Mouse (Mus musculus) cortical plate, adult 2 months (tissue): Measurements from ENCODE around the gene Tctex1d1. TPM values are rescaled to one million over a fixed set of nuclear protein-coding genes. Genes with fewer than 3 reads are reported as not detected.

Source experiments
- H3K27ac ChIP-seq: fragments of 200-500 bp; 2 replicates; pipeline ENCODE4 v1.5.1; 2012; ENCODE audit warnings: low read length, control low read depth, inconsistent platforms; ENCODE audit not compliant: insufficient read depth
- H3K4me1 ChIP-seq: fragments of 200-500 bp; 2 replicates; pipeline ENCODE4 v1.6.1; 2011; ENCODE audit warnings: low read length; ENCODE audit not compliant: control insufficient read depth, insufficient read depth
- H3K4me3 ChIP-seq: fragments of 200-500 bp; 2 replicates; pipeline ENCODE4 v1.5.1; 2011; ENCODE audit warnings: mild to moderate bottlenecking, low read length, control low read depth; ENCODE audit not compliant: insufficient read depth
- CTCF ChIP-seq: fragments of 200-500 bp; IDR thresholded peaks from 2 replicates; pipeline ENCODE4 v1.5.1; 2011; ENCODE audit warnings: mild to moderate bottlenecking, control low read depth, low read length; ENCODE audit not compliant: insufficient read depth; ENCODE audit errors: extremely low read depth
- POLR2A ChIP-seq: fragments of 200-500 bp; IDR thresholded peaks from 2 replicates; pipeline ENCODE4 v1.6.1; 2011; ENCODE audit warnings: mild to moderate bottlenecking, low read length, control low read depth; ENCODE audit not compliant: insufficient read depth; ENCODE audit errors: extremely low read depth
- polyA plus RNA-seq: library from polyadenylated mRNA; depleted of rRNA; stranded (reverse); fragments of >200 nt; gene quantifications from 2 replicates; pipeline ENCODE4 v1.2.3, GENCODE M21; 2012; rRNA removed

The Tctex1d1 gene
- polyA plus RNA-seq, 1 experiment = 0.63 TPM

- no peak for TF ChIP-seq CTCF
- TF ChIP-seq POLR2A = no peak
- Histone ChIP-seq H3K4me3 (no peak overlapping the region), H3K27ac (no peak overlapping the region), H3K4me1 (no peaks in the 10 kb centered on the region)
Observed at GRCm38 (mm10) chr4:103042997-103043396, 64.6 kb downstream of the Tctex1d1 start.

GRCm38 (mm10) chr4:103048046-103048445, 69.6 kb downstream of the Tctex1d1 start:
- no peaks in the 10 kb centered on the region for H3K4me1 ChIP-seq
- no peak overlapping the region for H3K27ac ChIP-seq
- no peak for TF ChIP-seq POLR2A
- no peak for TF ChIP-seq CTCF
- H3K4me3 ChIP-seq = no peak overlapping the region

Other genes with a start within 250 kb of the Tctex1d1 start
- 67.4 and 67.5 TPM in 2 replicates for gene Sgip1, start 237.3 kb upstream of the Tctex1d1 start, polyA plus RNA-seq
- gene Insl5, start 48.2 kb downstream of the Tctex1d1 start, polyA plus RNA-seq = 5.2 and 7.8 TPM in 2 replicates
- gene Mier1, start 135.8 kb downstream of the Tctex1d1 start, polyA plus RNA-seq = 27.0 and 34.3 TPM in 2 replicates
- gene Wdr78, start 135.9 kb downstream of the Tctex1d1 start, polyA plus RNA-seq = 5.9 and 6.8 TPM in 2 replicates
- 8.8 and 9.9 TPM in 2 replicates for gene Slc35d1, start 236.6 kb downstream of the Tctex1d1 start, polyA plus RNA-seq